Mouse (Mus musculus) C2C12 (cell line): Measurements from ENCODE around the gene Fam227b.

Source experiments
- CEBPB ChIP-seq: IDR thresholded peaks from one replicate; pipeline ENCODE4 v1.6.1; 2011; ENCODE audit warnings: low read depth, mild to moderate bottlenecking, control low read depth, moderate library complexity
- CTCF ChIP-seq: IDR thresholded peaks from one replicate; pipeline ENCODE4 v1.5.1; 2011; ENCODE audit not compliant: control insufficient read depth, insufficient read depth, insufficient read length
- FOSL1 ChIP-seq: IDR thresholded peaks from one replicate; pipeline ENCODE4 v1.8.0; 2011; ENCODE audit warnings: mild to moderate bottlenecking, low read length; ENCODE audit not compliant: poor library complexity, insufficient read depth, severe bottlenecking
- MAX ChIP-seq: IDR thresholded peaks from one replicate; pipeline ENCODE4 v1.6.1; 2011; ENCODE audit warnings: mild to moderate bottlenecking, control low read depth
- MYOG ChIP-seq: IDR thresholded peaks from one replicate; pipeline ENCODE4 v1.6.1; 2011; ENCODE audit not compliant: control insufficient read depth, insufficient read length; ENCODE audit errors: extremely low read depth
- USF1 ChIP-seq: IDR thresholded peaks from one replicate; pipeline ENCODE4 v1.6.1; 2011; ENCODE audit warnings: low read depth, mild to moderate bottlenecking, control low read depth, moderate library complexity

DNA sequence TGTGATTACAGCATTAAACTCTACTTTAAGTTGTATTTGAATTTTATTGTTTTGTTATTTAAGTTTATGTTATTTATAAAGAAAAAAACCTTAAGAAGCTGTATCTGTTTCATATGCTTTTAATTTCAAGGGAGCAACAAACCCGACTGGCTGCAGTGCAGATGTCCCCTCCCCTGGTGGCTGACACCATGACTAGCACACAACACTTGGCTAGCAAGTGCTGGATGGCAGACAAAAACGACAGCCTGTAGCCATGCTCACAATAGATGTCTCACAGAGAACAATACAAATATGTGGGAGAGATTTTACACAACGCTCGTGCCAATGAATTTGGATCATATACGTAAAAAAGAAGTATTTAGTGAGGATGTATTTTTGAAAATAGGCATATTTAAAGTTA is 61.4 kb downstream of the Fam227b start:
- TF ChIP-seq CEBPB: no peak
- no peak for TF ChIP-seq CTCF
- TF ChIP-seq USF1: no peak
- TF ChIP-seq MAX: no peak
- TF ChIP-seq FOSL1: no peak
- TF ChIP-seq MYOG: no peak
